Mouse (Mus musculus) left cerebral cortex, adult 2 months (tissue): ENCODE data around the gene Gm9958. TPM values are rescaled to one million over a fixed set of nuclear protein-coding genes. Genes with fewer than 3 reads are reported as not detected.

Source experiments
- DNase-seq, 2 experiments: peaks; one replicate each; pipeline ENCODE4 v3.0.0; 2021 to 2022; ENCODE audit warnings: low spot score in 2 of 2, mixed read lengths in 1 of 2; ENCODE audit errors: extremely low spot score in 1 of 2
- H3K27ac ChIP-seq: fragments of 200-600 bp; 2 replicates; pipeline ENCODE4 v1.8.1; 2022
- H3K4me3 ChIP-seq: fragments of 200-600 bp; 2 replicates; pipeline ENCODE4 v1.8.1; 2022
- CTCF ChIP-seq: fragments of 200-600 bp; IDR thresholded peaks from 2 replicates; pipeline ENCODE4 v1.8.1; 2022; ENCODE audit warnings: antibody characterized with exemption, mild to moderate bottlenecking, moderate library complexity
- intact Hi-C: fragments of 180-260 bp; cut with DNase I; formaldehyde crosslinking; loops from one replicate; pipeline ENCODE4 v1.15.1; 2025
- long read RNA-seq, 2 experiments: library from polyadenylated mRNA; stranded (forward); transcript quantifications; one replicate each; pipeline ENCODE4 v2.0.0; 2021; ENCODE audit warnings: borderline mapping rate in 2 of 2
- total RNA-seq, 2 experiments: library from RNA; stranded (reverse); gene quantifications; 2 replicates each; pipeline ENCODE4 v1.2.3; 2021

The Gm9958 gene
- total RNA-seq = 1 to 10 TPM; 1.1 to 1.6 TPM
- long read RNA-seq, experiment 1 = 0 reads
- long read RNA-seq, experiment 2 = 0 reads

DNA sequence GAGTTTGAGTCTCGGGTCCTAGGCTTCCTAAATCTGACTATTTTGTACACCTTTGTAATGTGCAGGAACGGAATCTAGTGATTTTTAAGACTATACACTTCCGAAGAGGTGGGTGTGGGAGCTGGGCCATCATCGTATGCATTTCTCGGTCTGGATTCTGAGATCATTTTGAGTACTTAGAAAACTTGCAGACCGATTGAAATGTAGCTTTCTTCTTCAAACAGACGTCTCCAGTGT lies at the start of gene Gm9958:
Gene Gm9958, plus strand, starts transcription at position 138 of the 237 bp plus-strand sequence.
- peak within 1 kb of the TSS; percentile 94 for H3K4me3 ChIP-seq
- DNase-seq = no peak
- peak within 1 kb of the TSS; percentile 99 for H3K27ac ChIP-seq
- TF ChIP-seq CTCF = no peak
- intact Hi-C loops = no loop called here

DNA sequence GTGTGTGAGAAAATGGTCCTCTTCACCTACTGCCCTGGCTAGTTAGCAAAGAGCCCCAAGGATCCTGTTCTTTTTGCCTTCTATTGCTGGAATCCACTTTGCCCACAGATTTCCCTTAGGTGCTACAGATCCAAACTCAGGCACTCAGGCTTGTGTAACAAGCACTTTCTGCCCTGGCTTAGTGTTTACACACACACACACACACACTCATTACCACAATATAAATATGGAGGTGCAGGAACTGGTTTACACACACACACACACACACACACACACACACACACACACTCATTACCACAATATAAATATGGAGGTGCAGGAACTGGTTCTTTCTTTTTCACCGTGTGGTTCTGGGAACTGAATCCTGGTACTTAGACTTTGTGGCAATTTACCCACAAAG lies 35.9 kb upstream of the Gm9958 start:
- H3K27ac ChIP-seq = no peak overlapping the region
- H3K4me3 ChIP-seq = no peak overlapping the region
- TF ChIP-seq CTCF = no peak
- intact Hi-C loops = no loop called here
- no peak for DNase-seq

DNA sequence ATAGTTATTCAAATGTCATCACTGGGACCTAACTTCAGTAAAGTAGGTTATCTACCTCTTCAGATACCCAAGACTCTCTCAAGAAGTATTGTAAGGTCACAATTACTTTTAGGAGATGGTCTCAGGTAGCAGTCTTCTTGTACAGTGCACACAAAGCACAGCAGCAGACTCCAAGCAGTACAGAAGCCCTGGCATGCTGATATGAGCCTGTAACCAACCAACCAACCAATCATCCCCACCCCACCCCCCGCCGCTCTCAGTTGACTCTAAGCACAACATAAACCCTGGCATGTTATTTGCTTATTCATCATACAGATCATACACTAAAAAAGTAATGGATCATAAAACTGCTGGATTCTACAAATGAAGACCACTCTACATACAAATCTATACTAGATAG lies 34.5 kb upstream of the Gm9958 start:
- no peak overlapping the region for H3K27ac ChIP-seq
- TF ChIP-seq CTCF = no peak
- intact Hi-C loops = no loop called here
- H3K4me3 ChIP-seq = no peak overlapping the region
- no peak for DNase-seq

DNA sequence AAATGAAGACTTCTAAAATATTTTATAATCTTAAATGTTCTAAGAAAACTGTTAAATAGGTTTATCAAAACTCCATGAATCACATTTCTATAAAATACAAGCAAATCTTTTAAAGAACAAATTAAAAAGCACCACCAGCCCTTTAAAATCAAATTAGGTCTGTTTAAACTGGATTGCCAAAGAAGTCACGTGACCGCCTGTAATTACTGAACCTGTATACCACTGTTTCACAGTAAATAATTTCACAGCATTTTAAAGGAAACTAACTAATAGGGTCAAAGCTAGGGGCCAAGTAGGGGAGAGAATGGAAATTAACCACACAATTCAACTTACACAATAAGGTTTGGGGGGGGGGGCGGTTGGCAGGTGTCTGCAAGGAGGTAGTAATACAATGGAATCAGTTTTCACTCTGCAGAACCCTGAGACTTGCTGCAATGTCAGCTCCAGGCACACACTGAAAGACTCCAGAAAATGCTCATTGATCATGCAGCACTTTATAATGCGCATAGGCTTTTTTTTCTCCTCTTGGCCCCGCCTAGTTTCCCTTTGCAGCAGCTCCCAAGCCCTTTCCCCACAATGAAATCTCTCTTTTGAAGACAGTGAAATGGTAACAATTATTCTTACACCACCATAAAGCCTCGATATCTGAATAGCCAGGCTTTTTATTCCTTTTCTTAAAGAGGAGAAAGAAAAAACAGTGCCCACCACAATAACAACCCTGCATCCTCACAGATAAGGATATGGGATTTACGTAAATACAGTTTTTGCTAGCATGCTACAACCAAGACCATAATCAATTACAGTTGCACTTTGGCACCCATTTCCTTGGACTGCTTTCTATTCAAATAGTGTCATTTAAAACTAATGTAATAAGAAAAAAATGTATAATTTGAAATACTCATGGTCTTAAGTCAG lies 28.6 kb upstream of the Gm9958 start:
- no peak for TF ChIP-seq CTCF
- Histone ChIP-seq H3K27ac (no peak overlapping the region), H3K4me3 (peak overlapping the region; percentile 47)
- no peak for DNase-seq
- intact Hi-C loops = no loop called here

- H3K27ac ChIP-seq = peak overlapping the region; percentile 70
- peak; percentile 31 to 49 for DNase-seq
- no peak for TF ChIP-seq CTCF
- intact Hi-C loops = no loop called here
- peak overlapping the region; percentile 47 for H3K4me3 ChIP-seq
Measured at GRCm38 (mm10) chr5:90339129-90339952, 27.7 kb upstream of the Gm9958 start.

DNA sequence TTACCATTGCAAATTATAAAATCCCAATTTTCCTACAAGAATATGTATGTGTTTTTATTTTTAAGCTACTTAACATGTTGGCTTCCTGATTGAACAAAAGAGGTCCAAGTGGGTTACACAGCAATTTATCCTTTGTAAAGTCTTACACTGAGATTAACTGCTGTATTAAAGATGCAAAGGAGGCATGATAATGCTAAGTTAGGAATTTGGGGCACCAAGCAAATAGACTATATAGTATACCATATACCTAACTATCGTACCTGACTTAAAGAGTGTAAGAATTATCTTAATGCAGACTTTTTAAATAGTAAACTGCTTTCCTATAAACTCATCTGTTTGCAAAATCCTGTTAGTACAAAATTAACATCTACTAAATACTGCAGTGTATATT lies 27.1 kb upstream of the Gm9958 start:
- no peak for TF ChIP-seq CTCF
- peak overlapping the region; percentile 47; the same call in 1 of the 2 replicates for H3K4me3 ChIP-seq

GRCm38 (mm10) chr5:90340847-90341246 lies 26.2 kb upstream of the Gm9958 start:
- intact Hi-C loops = no loop called here
- no peak overlapping the region for H3K27ac ChIP-seq
- DNase-seq = no peak
- TF ChIP-seq CTCF = no peak
- H3K4me3 ChIP-seq = no peak overlapping the region

More for the DNA sequence above, 27.1 kb upstream of the Gm9958 start:
- no peak overlapping the region; the same call in 1 of the 2 replicates for H3K27ac ChIP-seq
- intact Hi-C loops = no loop called here
- DNase-seq = no peak

DNA sequence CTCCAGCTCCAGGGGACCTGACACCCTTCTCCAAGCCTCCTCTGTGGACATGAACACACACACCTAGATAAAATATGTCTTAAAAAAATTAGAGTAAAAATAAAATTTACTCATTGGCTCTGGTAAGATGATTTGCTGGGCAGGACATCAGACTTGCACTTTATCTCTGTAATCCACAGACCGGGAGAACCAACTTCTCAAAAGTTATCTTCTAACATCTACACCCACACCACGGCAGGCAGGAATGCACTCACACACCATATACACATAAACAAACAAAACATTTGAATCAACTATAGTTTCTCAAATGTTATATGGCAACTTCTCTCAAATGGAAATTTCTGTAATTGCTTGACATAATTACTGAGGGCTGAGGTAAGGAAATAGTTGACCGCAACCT lies 20.1 kb upstream of the Gm9958 start:
- DNase-seq = no peak
- H3K4me3 ChIP-seq = no peak overlapping the region
- no peak overlapping the region for H3K27ac ChIP-seq
- intact Hi-C loops = no loop called here
- TF ChIP-seq CTCF = no peak

GRCm38 (mm10) chr5:90353552-90354317 lies 13.3 kb upstream of the Gm9958 start:
- no peak for TF ChIP-seq CTCF
- intact Hi-C loops = no loop called here
- no peak overlapping the region for H3K27ac ChIP-seq
- no peak for DNase-seq
- H3K4me3 ChIP-seq = no peak overlapping the region

DNA sequence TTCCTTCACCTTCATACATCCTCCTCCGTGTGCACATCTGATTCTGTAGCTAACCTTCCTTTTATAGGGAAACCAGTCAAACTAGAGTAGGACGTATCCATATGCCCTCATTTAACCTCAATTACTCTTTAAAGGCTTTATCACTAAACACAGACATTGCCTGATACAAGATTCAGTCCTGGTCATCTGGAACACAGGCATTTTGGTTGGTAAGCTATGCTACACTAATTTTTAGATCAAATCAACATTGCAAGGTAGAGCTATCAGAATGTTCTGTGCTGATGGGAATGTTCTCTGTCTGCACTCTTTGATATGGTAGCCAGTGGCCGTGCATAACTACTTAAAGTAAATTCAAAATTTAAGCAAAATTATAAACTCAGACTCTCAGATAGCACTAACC lies 11.2 kb upstream of the Gm9958 start:
- TF ChIP-seq CTCF = no peak
- H3K27ac ChIP-seq = no peak overlapping the region
- no peak for DNase-seq
- no peak overlapping the region for H3K4me3 ChIP-seq
- intact Hi-C loops = no loop called here

DNA sequence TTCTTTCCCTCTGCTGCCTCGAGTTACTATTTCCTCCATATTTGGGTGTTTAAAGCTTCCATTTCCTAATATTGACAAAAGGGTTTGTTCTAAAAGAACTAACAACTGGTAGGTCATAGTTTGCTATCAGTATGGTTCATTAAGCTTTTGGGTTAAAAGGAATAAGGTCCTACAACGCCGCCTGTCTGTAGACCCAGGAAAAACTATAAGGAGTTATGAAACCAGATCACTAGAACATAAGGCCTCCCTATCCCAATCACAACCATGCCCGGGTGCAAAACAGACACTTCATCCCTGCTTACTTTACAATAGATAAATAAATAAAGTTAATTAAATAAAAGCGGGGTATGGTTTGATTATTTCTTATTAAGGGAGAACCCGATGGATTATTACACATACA lies 2.5 kb upstream of the Gm9958 start:
- intact Hi-C loops = loop anchor here (2.0 kb wide), 1 partner anchor 80 kb away; no protein-coding TSS in a partner anchor
- peak; percentile 75 to 76 for DNase-seq
- Histone ChIP-seq H3K4me3 (peak overlapping the region; percentile 94), H3K27ac (peak overlapping the region; percentile 99)
- TF ChIP-seq CTCF = peak; percentile 73
